Mouse (Mus musculus): ENCODE data around the gene Vti1b.

- TF ChIP-seq GATA1 (IDR thresholded peaks at IDR 0.05; ENCODE audit: borderline replicate concordance, low read length) (no peak), CTCF (IDR thresholded peaks at IDR 0.05; ENCODE audit: low read depth, low read length) (no peak)
Observed at GRCm38 (mm10) chr12:79138999-79139398, 33.5 kb downstream of the Vti1b start.
